Mouse (Mus musculus) mouse embryonic stem cell (cell line): ENCODE results near the gene H2-T3.
"Not testable (repeated sequence)": the region's sequence is repeated elsewhere in the genome, so short reads cannot be mapped to it uniquely, and the experiment has no call there.

Source experiments
- in situ Hi-C, 2 experiments: fragments of 300-500 bp; cut with MboI; formaldehyde crosslinking; loops; 1 replicate in 1 of 2; 3 replicates in 1 of 2; pipeline ENCODE4 v1.14.3; 2019 to 2020; ENCODE audit warnings: low sequenced_read_pairs in 2 of 2, low pct_unique_long_range_greater_than_20kb in 1 of 2, mixed read lengths in 1 of 2; ENCODE audit not compliant: unreplicated experiment in 1 of 2

Gene H2-T3

DNA sequence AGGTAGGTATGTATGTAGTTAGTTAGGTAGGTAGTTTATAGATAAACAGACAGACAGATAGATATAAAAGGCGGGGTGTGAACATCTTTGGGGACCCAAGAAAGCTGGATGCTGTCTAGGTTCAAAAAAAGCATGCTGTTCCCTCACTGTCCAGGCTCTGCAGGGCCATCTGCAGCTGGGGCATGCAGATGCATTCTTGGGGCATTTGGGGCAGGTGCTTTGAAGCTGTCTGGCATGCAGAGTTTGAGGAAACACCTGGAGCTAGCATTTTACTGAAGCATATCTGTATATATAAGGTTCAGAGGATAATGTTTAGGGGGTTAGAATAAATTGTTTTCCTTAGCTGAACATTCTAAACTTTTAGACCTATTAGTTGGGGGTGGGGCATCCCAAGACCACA is 43.1 kb downstream of the H2-T3 start:
- in situ Hi-C loops: not testable (repeated sequence)

- in situ Hi-C loops: not testable (repeated sequence)
Measured at GRCm38 (mm10) chr17:36145861-36146156, 44.3 kb downstream of the H2-T3 start.

DNA sequence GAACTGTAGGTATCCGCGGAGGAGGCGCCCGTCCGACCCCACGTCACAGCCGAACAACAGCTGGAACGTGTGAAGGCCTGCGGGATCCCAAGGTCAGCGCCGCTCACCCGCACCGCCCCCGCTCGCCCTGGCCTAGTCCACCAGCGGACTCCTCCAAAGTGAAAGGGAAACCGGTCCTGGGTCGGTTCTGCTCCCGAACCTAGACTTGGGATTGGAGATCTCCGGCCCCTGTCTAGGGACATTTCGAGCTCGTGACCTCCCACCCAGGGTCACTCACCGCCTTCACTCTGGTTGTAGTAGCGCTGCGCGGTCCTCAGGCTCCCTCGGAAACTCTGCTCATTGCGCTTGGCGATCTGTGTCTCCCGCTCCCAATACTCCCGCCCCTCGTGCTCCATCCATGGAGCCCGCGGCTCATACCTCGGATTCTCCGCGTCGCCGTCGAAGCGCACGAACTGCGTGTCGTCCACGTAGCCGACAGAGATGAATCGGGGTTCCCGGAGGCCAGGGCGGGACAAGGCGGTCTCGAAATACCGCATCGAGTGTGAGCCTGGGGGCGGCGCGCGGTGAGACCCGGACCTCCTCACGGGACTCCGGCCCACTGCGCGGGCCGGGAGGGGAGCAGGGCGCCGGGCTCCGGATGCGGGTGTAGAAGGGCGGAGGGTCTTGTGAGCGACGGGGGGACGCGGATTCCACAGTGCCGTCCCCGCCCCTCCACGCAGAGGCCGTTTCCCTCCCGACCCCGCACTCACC is 44.8 kb downstream of the H2-T3 start:
- in situ Hi-C loops: no loop called here

GRCm38 (mm10) chr17:36136299-36136848 is 53.7 kb downstream of the H2-T3 start:
- in situ Hi-C loops: loop anchor here (10.0 kb wide), 1 partner anchor 72 kb away; no protein-coding TSS in a partner anchor
